Mouse (Mus musculus) C2C12 (cell line): Measurements from ENCODE around the gene Txndc2.

Experiments used
- CTCF ChIP-seq: IDR thresholded peaks from one replicate; pipeline ENCODE4 v1.5.1; 2011; ENCODE audit not compliant: control insufficient read depth, insufficient read depth, insufficient read length
- MAX ChIP-seq: IDR thresholded peaks from one replicate; pipeline ENCODE4 v1.6.1; 2011; ENCODE audit warnings: mild to moderate bottlenecking, control low read depth

- TF ChIP-seq CTCF = no peak
- TF ChIP-seq MAX = no peak
Observed at GRCm38 (mm10) chr17:65594687-65595086, 47.3 kb downstream of the Txndc2 start.
